Mouse (Mus musculus) E14TG2a.4 (cell line): Measurements from ENCODE around the gene Upk3a.
"Not testable (repeated sequence)": the region's sequence is repeated elsewhere in the genome, so short reads cannot be mapped to it uniquely, and the experiment has no call there.

ENCODE experiments used
- CTCF ChIP-seq: conservative IDR thresholded peaks from 2 replicates; pipeline ENCODE4 v1.5.1; 2014; ENCODE audit warnings: low read length
- NANOG ChIP-seq: IDR thresholded peaks from 2 replicates; pipeline ENCODE4 v1.6.1; 2014; ENCODE audit warnings: borderline replicate concordance, low read length, mixed read lengths
- POU5F1 ChIP-seq: IDR thresholded peaks from 2 replicates; pipeline ENCODE4 v1.6.1; 2014; ENCODE audit warnings: low read length, borderline replicate concordance

- TF ChIP-seq CTCF, POU5F1, NANOG: not testable (repeated sequence)
Measured at GRCm38 (mm10) chr15:85030643-85031042, 13.7 kb downstream of the Upk3a start.
